Mouse (Mus musculus): ENCODE measurements around the gene Tub. TPM values are rescaled to one million over a fixed set of nuclear protein-coding genes. Genes with fewer than 3 reads are reported as not detected.
A peak's percentile ranks its signal among the peaks of the same experiment; 100 is the strongest.

Gene Tub
- polyA plus RNA-seq, 1 experiment from 2014 or later = 15.1 TPM

GRCm38 (mm10) chr7:108935411-108935810 lies 14.7 kb upstream of the Tub start:
- WGBS = 87% methylated on average over 7 of the region's 7 CpGs
- Histone ChIP-seq H3K36me3 (ENCODE audit: control insufficient read depth, insufficient read depth, low read length) (peaks cover 13% of the 10 kb centered on the region; the same call in 1 of the 2 replicates), H3K9ac (ENCODE audit: low read length) (peak overlapping the region; percentile 96), H3K4me3 (ENCODE audit: low read depth, low read length) (peak overlapping the region; percentile 98), H3K4me2 (ENCODE audit: low read depth, low read length, severe bottlenecking) (peak overlapping the region; percentile 87), H3K4me1 (replicated peaks; ENCODE audit: control insufficient read depth, insufficient read depth, low read length) (peaks cover 8% of the 10 kb centered on the region), H3K27me3 (ENCODE audit: control insufficient read depth, insufficient read depth, low read length) (no peaks in the 10 kb centered on the region), H3K9me3 (ENCODE audit: control insufficient read depth, low read length) (no peaks in the 10 kb centered on the region), H3K27ac (ENCODE audit: low read depth, low read length) (no peak overlapping the region)
- no peak for DNase-seq (ENCODE audit: low spot score)
- no peak for ATAC-seq (replicated peaks; ENCODE audit: low FRiP score)

- DNase-seq (ENCODE audit: low spot score) (no peak), ATAC-seq (replicated peaks; ENCODE audit: low FRiP score) (no peak)
- peaks cover 21% of the 10 kb centered on the region for H3K36me3 ChIP-seq (ENCODE audit: control insufficient read depth, insufficient read depth, low read length)
- no peak overlapping the region for H3K27ac ChIP-seq (ENCODE audit: low read depth, low read length)
- H3K4me3 ChIP-seq (ENCODE audit: low read depth, low read length) = no peak overlapping the region
- H3K4me1 ChIP-seq (replicated peaks; ENCODE audit: control insufficient read depth, insufficient read depth, low read length) = peaks cover 8% of the 10 kb centered on the region
- H3K4me2 ChIP-seq (ENCODE audit: low read depth, low read length, severe bottlenecking) = no peak overlapping the region
- H3K9me3 ChIP-seq (ENCODE audit: control insufficient read depth, low read length) = no peaks in the 10 kb centered on the region
- no peaks in the 10 kb centered on the region for H3K27me3 ChIP-seq (ENCODE audit: control insufficient read depth, insufficient read depth, low read length)
- WGBS = 94% methylated on average over 4 of the region's 4 CpGs
- no peak overlapping the region for H3K9ac ChIP-seq (ENCODE audit: low read length)
These were observed 13.5 kb upstream of the Tub start for GRCm38 (mm10) chr7:108936591-108936990.

DNA sequence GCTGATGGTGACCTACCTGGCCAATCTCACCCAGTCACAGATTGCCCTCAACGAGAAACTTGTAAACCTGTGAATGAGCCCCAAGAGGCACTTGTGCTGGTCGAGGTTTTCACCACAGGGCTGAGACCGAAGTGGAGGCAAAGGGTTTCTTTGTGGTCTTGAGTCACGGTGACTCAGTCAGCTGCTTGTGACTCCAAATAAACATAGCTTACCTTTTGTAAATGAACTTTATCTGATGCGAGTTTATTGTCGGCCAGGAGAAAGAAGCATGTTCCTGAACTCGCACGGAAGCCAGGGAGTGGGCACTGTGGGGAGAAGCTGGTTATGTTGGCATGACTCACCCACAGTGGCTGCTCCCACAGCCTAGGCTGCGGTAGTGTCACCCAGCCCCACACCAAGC lies 8.7 kb upstream of the Tub start:
- Histone ChIP-seq H3K27ac (ENCODE audit: low read depth, low read length) (no peak overlapping the region), H3K27me3 (ENCODE audit: control insufficient read depth, insufficient read depth, low read length) (no peaks in the 10 kb centered on the region), H3K9me3 (ENCODE audit: control insufficient read depth, low read length) (no peaks in the 10 kb centered on the region), H3K4me2 (ENCODE audit: low read depth, low read length, severe bottlenecking) (no peak overlapping the region), H3K4me3 (ENCODE audit: low read depth, low read length) (no peak overlapping the region), H3K36me3 (ENCODE audit: control insufficient read depth, insufficient read depth, low read length) (peaks cover 24% of the 10 kb centered on the region), H3K4me1 (replicated peaks; ENCODE audit: control insufficient read depth, insufficient read depth, low read length) (no peaks in the 10 kb centered on the region), H3K9ac (ENCODE audit: low read length) (no peak overlapping the region)
- DNase-seq (ENCODE audit: low spot score) = no peak
- ATAC-seq (replicated peaks; ENCODE audit: low FRiP score) = no peak
- WGBS = 93% methylated on average over 9 of the region's 9 CpGs

- 10% methylated on average over 2 of the region's 2 CpGs for WGBS
- DNase-seq (ENCODE audit: low spot score) (peak; percentile 70), ATAC-seq (replicated peaks; ENCODE audit: low FRiP score) (peak; percentile 69)
- Histone ChIP-seq H3K4me3 (ENCODE audit: low read depth, low read length) (no peak overlapping the region), H3K9me3 (ENCODE audit: control insufficient read depth, low read length) (no peaks in the 10 kb centered on the region), H3K27me3 (ENCODE audit: control insufficient read depth, insufficient read depth, low read length) (no peaks in the 10 kb centered on the region), H3K4me2 (ENCODE audit: low read depth, low read length, severe bottlenecking) (no peak overlapping the region), H3K36me3 (ENCODE audit: control insufficient read depth, insufficient read depth, low read length) (peaks cover 19% of the 10 kb centered on the region), H3K27ac (ENCODE audit: low read depth, low read length) (no peak overlapping the region), H3K9ac (ENCODE audit: low read length) (no peak overlapping the region), H3K4me1 (replicated peaks; ENCODE audit: control insufficient read depth, insufficient read depth, low read length) (no peaks in the 10 kb centered on the region)
These were observed 6.1 kb upstream of the Tub start for GRCm38 (mm10) chr7:108944002-108944401.

GRCm38 (mm10) chr7:108948611-108949010 lies 1.5 kb upstream of the Tub start:
- Histone ChIP-seq H3K4me3 (ENCODE audit: low read depth, low read length) (no peak overlapping the region), H3K27ac (ENCODE audit: low read depth, low read length) (no peak overlapping the region), H3K9me3 (ENCODE audit: control insufficient read depth, low read length) (no peaks in the 10 kb centered on the region), H3K27me3 (ENCODE audit: control insufficient read depth, insufficient read depth, low read length) (peaks cover 30% of the 10 kb centered on the region), H3K4me1 (replicated peaks; ENCODE audit: control insufficient read depth, insufficient read depth, low read length) (peaks cover 5% of the 10 kb centered on the region; the same call in 1 of the 2 replicates), H3K36me3 (ENCODE audit: control insufficient read depth, insufficient read depth, low read length) (0 out of 2 replicates have a peak, but pooled peaks cover 4% of the 10 kb centered on the region), H3K9ac (ENCODE audit: low read length) (no peak overlapping the region), H3K4me2 (ENCODE audit: low read depth, low read length, severe bottlenecking) (no peak overlapping the region)
- ATAC-seq (replicated peaks; ENCODE audit: low FRiP score) (no peak), DNase-seq (ENCODE audit: low spot score) (no peak)

- Histone ChIP-seq H3K27ac (ENCODE audit: low read depth, low read length) (no peak overlapping the region), H3K27me3 (ENCODE audit: control insufficient read depth, insufficient read depth, low read length) (peaks cover 30% of the 10 kb centered on the region), H3K4me2 (ENCODE audit: low read depth, low read length, severe bottlenecking) (no peak overlapping the region), H3K9ac (ENCODE audit: low read length) (no peak overlapping the region), H3K4me1 (replicated peaks; ENCODE audit: control insufficient read depth, insufficient read depth, low read length) (peaks cover 5% of the 10 kb centered on the region; the same call in 1 of the 2 replicates), H3K4me3 (ENCODE audit: low read depth, low read length) (no peak overlapping the region), H3K36me3 (ENCODE audit: control insufficient read depth, insufficient read depth, low read length) (0 out of 2 replicates have a peak, but pooled peaks cover 4% of the 10 kb centered on the region), H3K9me3 (ENCODE audit: control insufficient read depth, low read length) (no peaks in the 10 kb centered on the region)
- DNase-seq (ENCODE audit: low spot score) = no peak
- 31% methylated on average over 2 of the region's 2 CpGs for WGBS
- ATAC-seq (replicated peaks; ENCODE audit: low FRiP score) = no peak
These were observed 837 bp upstream of the Tub start for GRCm38 (mm10) chr7:108949301-108949700.

- H3K36me3 ChIP-seq (ENCODE audit: control insufficient read depth, insufficient read depth, low read length) = 0 out of 2 replicates have a peak, but pooled peaks cover 1% of the 10 kb centered on the region
- peak overlapping the region; percentile 98 for H3K4me2 ChIP-seq (ENCODE audit: low read depth, low read length, severe bottlenecking)
- no peaks in the 10 kb centered on the region for H3K9me3 ChIP-seq (ENCODE audit: control insufficient read depth, low read length)
- ATAC-seq (replicated peaks; ENCODE audit: low FRiP score) (peak; percentile 37), DNase-seq (ENCODE audit: low spot score) (peak; percentile 73)
- peak overlapping the region; percentile 53 for H3K9ac ChIP-seq (ENCODE audit: low read length)
- peaks cover 30% of the 10 kb centered on the region for H3K27me3 ChIP-seq (ENCODE audit: control insufficient read depth, insufficient read depth, low read length)
- H3K4me1 ChIP-seq (replicated peaks; ENCODE audit: control insufficient read depth, insufficient read depth, low read length) = peaks cover 5% of the 10 kb centered on the region; the same call in 1 of the 2 replicates
- no peak overlapping the region for H3K27ac ChIP-seq (ENCODE audit: low read depth, low read length)
- WGBS = under 1% methylated on average over 51 of the region's 52 CpGs
- peak overlapping the region; percentile 57 for H3K4me3 ChIP-seq (ENCODE audit: low read depth, low read length)
These were observed 709 bp downstream of the Tub start for GRCm38 (mm10) chr7:108950762-108951331.

DNA sequence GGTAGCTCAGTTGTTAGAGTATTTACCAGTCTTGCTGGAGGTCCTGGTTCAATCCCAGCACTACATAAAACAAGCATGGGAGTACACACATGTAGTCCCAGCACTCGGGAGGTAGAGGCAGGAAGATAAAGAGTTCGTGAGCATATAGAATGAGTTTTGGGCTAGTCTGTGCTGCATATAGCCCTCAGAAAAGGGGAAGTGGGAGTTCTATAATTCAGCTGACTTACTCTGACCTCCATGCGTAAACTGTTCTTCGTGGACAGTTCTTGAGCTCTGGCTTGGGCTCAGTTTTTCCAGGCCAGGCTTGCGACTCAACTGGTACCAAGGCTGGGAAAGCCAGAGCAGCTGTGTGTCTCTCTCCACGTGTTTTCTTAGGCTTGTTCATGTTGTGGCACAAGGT lies 2.7 kb downstream of the Tub start:
- no peak for DNase-seq (ENCODE audit: low spot score)
- ATAC-seq (replicated peaks; ENCODE audit: low FRiP score) = no peak
- no peak overlapping the region for H3K4me2 ChIP-seq (ENCODE audit: low read depth, low read length, severe bottlenecking)
- H3K36me3 ChIP-seq (ENCODE audit: control insufficient read depth, insufficient read depth, low read length) = no peaks in the 10 kb centered on the region
- no peak overlapping the region for H3K4me3 ChIP-seq (ENCODE audit: low read depth, low read length)
- no peak overlapping the region for H3K9ac ChIP-seq (ENCODE audit: low read length)
- H3K4me1 ChIP-seq (replicated peaks; ENCODE audit: control insufficient read depth, insufficient read depth, low read length) = peaks cover 5% of the 10 kb centered on the region; the same call in 1 of the 2 replicates
- peaks cover 30% of the 10 kb centered on the region for H3K27me3 ChIP-seq (ENCODE audit: control insufficient read depth, insufficient read depth, low read length)
- WGBS = 87% methylated on average over 6 of the region's 6 CpGs
- H3K27ac ChIP-seq (ENCODE audit: low read depth, low read length) = no peak overlapping the region
- H3K9me3 ChIP-seq (ENCODE audit: control insufficient read depth, low read length) = no peaks in the 10 kb centered on the region

GRCm38 (mm10) chr7:108954185-108954584 lies 4.0 kb downstream of the Tub start:
- no peak overlapping the region for H3K9ac ChIP-seq (ENCODE audit: low read length)
- H3K27ac ChIP-seq (ENCODE audit: low read depth, low read length) = no peak overlapping the region
- H3K36me3 ChIP-seq (ENCODE audit: control insufficient read depth, insufficient read depth, low read length) = no peaks in the 10 kb centered on the region
- WGBS = 61% methylated on average over 4 of the region's 4 CpGs
- H3K4me1 ChIP-seq (replicated peaks; ENCODE audit: control insufficient read depth, insufficient read depth, low read length) = peaks cover 5% of the 10 kb centered on the region; the same call in 1 of the 2 replicates
- DNase-seq (ENCODE audit: low spot score) = peak; percentile 75
- ATAC-seq (replicated peaks; ENCODE audit: low FRiP score) = no peak
- H3K27me3 ChIP-seq (ENCODE audit: control insufficient read depth, insufficient read depth, low read length) = peaks cover 30% of the 10 kb centered on the region
- H3K9me3 ChIP-seq (ENCODE audit: control insufficient read depth, low read length) = no peaks in the 10 kb centered on the region
- H3K4me2 ChIP-seq (ENCODE audit: low read depth, low read length, severe bottlenecking) = no peak overlapping the region
- H3K4me3 ChIP-seq (ENCODE audit: low read depth, low read length) = no peak overlapping the region
